Mouse (Mus musculus): Measurements from ENCODE around the gene Gm6614. TPM values are rescaled to one million over a fixed set of nuclear protein-coding genes. Genes with fewer than 3 reads are reported as not detected.

The Gm6614 gene
- polyA plus RNA-seq, 1 experiment: not detected

DNA sequence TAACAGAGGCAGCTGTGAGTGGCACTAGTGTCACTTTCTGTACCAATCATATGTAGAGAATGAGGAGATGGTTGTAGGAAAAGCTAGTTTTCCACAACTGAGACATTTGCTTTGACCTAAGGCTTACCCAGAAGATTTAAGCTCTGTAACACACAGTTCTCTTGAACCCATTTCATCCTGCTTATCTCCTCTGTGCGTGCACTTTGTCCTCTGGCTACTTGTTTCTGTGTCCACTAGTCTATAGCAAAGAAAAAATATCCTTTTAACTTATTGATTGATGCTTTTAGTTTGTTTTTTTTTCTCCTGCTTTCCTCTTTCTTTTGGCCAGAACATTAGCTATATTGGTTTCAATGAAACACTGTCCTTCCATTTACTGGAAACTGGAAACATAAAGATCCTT is 48.8 kb downstream of the Gm6614 start:
- 84% methylated on average over 1 of the region's 1 CpGs for WGBS

DNA sequence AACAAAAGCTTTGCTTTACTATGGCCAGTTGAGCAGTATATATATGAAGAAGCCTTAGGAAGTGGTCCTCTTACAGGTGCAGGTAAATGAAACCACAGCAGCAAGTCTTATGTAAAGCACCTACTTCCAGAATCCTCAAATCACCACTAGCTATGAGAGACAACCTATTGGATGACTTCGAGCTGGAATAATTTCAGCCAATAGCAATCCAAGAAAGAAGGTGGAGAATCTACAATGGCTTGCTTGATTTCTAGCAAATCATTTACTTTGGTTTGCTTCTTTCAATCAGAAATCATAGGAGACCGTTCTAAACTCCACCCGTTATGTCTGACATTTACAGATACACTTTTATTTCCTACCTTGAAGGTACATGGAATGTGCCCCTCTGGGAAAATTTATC is 49.4 kb downstream of the Gm6614 start:
- TF ChIP-seq CTCF (IDR thresholded peaks at IDR 0.05; ENCODE audit: insufficient read depth, low read length) (no peak), POLR2A (IDR thresholded peaks at IDR 0.05; ENCODE audit: borderline replicate concordance, extremely low read depth, low read depth, low read length) (no peak)
- WGBS: 90% methylated on average over 3 of the region's 3 CpGs
- Histone ChIP-seq H3K4me3 (replicated peaks; ENCODE audit: extremely low read depth, low read depth, low read length) (no peak overlapping the region), H3K4me1 (ENCODE audit: control insufficient read depth, insufficient read depth, low read length) (no peaks in the 10 kb centered on the region)
- DNase-seq: no peak

More for the DNA sequence above, 48.8 kb downstream of the Gm6614 start:
- DNase-seq: no peak
- Histone ChIP-seq H3K4me3 (replicated peaks; ENCODE audit: extremely low read depth, low read depth, low read length) (no peak overlapping the region), H3K4me1 (ENCODE audit: control insufficient read depth, insufficient read depth, low read length) (no peaks in the 10 kb centered on the region)
- TF ChIP-seq POLR2A (IDR thresholded peaks at IDR 0.05; ENCODE audit: borderline replicate concordance, extremely low read depth, low read depth, low read length) (no peak), CTCF (IDR thresholded peaks at IDR 0.05; ENCODE audit: insufficient read depth, low read length) (no peak)

DNA sequence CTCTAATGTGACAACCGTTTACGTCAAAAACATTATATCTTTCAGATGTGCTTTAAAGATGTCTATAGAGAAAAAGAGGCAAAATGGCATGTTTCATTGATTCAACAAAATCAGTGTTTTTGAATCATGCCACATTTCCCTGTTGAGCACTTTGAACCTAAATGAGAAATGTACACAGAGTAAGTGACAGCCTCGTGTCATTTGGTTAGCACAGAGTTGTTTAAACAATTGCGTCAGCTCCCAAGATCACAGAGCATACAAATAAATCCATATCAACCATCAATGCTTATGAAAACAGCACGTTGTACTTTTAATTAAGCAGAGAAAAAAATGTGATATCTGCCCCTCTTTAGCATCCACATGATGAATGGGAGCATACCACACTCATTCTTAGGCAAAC is 50.7 kb downstream of the Gm6614 start:
- 45% methylated on average over 5 of the region's 5 CpGs for whole genome bisulfite sequencing
- DNase-seq: no peak
- no peak for TF ChIP-seq POLR2A (IDR thresholded peaks at IDR 0.05; ENCODE audit: borderline replicate concordance, extremely low read depth, low read depth, low read length)
- H3K4me1 ChIP-seq (ENCODE audit: control insufficient read depth, insufficient read depth, low read length): no peaks in the 10 kb centered on the region
- no peak overlapping the region for H3K4me3 ChIP-seq (replicated peaks; ENCODE audit: extremely low read depth, low read depth, low read length)

DNA sequence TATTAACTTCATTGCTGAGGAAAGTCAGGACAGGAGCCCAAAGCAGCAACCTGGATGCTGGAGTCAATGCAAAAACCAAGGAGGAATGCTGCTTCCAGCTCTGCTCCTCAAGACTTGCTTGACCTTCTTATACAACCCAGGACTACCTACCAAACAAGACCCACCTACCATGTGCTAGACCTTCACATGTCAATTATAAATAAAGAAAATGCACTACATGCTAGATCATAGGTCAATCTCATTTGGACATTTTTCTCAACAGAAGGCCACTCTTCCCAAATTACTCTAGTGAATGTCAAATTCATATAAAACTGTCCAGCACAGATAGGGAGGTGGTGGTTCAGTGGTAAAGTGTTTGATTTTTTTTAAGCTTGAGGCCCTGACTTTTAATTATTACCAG is 64.4 kb downstream of the Gm6614 start, which contains the start of gene Slco1a1:
Slco1a1 (minus strand) TSS at position 101 of the 400 bp plus-strand sequence.
- H3K4me3 ChIP-seq (replicated peaks; ENCODE audit: extremely low read depth, low read depth, low read length): no peak within 1 kb of the TSS
- TF ChIP-seq POLR2A (IDR thresholded peaks at IDR 0.05; ENCODE audit: borderline replicate concordance, extremely low read depth, low read depth, low read length) (no peak), CTCF (IDR thresholded peaks at IDR 0.05; ENCODE audit: insufficient read depth, low read length) (no peak)
- no peak for DNase-seq
- H3K4me1 ChIP-seq (ENCODE audit: control insufficient read depth, insufficient read depth, low read length): no peaks in the 10 kb centered on the region

DNA sequence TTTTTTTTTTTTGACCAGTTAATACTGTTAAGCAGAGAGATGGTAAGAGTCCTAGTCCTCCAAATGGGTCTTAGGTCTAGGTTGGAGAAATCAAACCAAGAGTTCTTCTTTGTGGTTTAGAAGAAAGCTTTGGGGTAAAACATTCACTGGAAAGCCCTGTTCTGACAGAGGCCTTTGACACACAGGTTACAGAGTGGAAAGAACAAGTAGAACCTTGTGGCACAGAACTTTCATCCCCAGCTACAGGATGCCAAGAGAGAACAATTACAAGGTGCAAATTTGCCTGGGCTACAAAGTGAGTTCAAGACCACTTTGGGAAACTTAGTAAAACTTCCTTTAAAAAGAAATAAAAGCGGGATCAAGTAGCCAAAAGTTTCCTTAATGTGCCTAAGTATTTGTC is 70.8 kb downstream of the Gm6614 start:
- H3K4me3 ChIP-seq (replicated peaks; ENCODE audit: extremely low read depth, low read depth, low read length): no peak overlapping the region

More for the DNA sequence above, 70.8 kb downstream of the Gm6614 start:
- TF ChIP-seq POLR2A (IDR thresholded peaks at IDR 0.05; ENCODE audit: borderline replicate concordance, extremely low read depth, low read depth, low read length) (no peak), CTCF (IDR thresholded peaks at IDR 0.05; ENCODE audit: insufficient read depth, low read length) (no peak)
- no peaks in the 10 kb centered on the region for H3K4me1 ChIP-seq (ENCODE audit: control insufficient read depth, insufficient read depth, low read length)
- DNase-seq: no peak
- WGBS: 55% methylated on average over 1 of the region's 1 CpGs

Other genes with a start within 250 kb of the Gm6614 start
- not detected in 2 replicates for gene Gm5724, start 237.6 kb downstream of the Gm6614 start, polyA plus RNA-seq (2012; rRNA removed)
- 0.02 TPM in 1 of 2 replicates, not detected in the other for gene Slco1a4, start 155.2 kb downstream of the Gm6614 start, polyA plus RNA-seq (2012; rRNA removed)
- gene Slco1a1, start 64.5 kb downstream of the Gm6614 start, polyA plus RNA-seq (2012; rRNA removed): 0.05 TPM in 1 of 2 replicates, not detected in the other
- gene Slco1a6, start 197.1 kb upstream of the Gm6614 start, polyA plus RNA-seq (2012; rRNA removed): not detected in 2 replicates